Mouse (Mus musculus) testis, adult 2 months (tissue): ENCODE results near the gene Sox5.

Experiments
- CTCF ChIP-seq: fragments of 200-500 bp; IDR thresholded peaks from 2 replicates; pipeline ENCODE4 v1.5.1; 2012; ENCODE audit warnings: low read depth, mild to moderate bottlenecking, inconsistent platforms, low read length, moderate library complexity; ENCODE audit not compliant: control insufficient read depth, insufficient read depth, insufficient replicate concordance
- POLR2A ChIP-seq: fragments of 200-500 bp; IDR thresholded peaks from 2 replicates; pipeline ENCODE4 v1.6.1; 2012; ENCODE audit warnings: low read depth, mild to moderate bottlenecking, inconsistent platforms, low read length, moderate library complexity; ENCODE audit not compliant: control insufficient read depth

DNA sequence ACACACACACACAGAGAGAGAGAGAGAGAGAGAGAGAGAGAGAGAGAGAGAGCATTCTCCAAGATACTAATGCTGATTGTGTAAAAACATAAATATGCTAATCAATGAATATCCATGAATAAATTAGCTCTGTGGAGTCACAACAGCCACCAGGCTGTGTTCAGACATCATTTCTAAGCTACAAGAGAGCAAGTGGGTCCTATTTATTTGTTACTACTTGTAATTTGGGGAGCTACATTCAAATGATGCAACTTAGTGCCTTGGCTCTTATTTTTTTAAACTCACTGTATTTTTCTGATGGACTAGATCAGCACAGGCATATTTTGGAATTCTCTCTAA lies 877.1 kb downstream of the Sox5 start:
- TF ChIP-seq CTCF (no peak), POLR2A (no peak)
